Mouse (Mus musculus): Measurements from ENCODE around the gene Dcbld1.
"Not testable (repeated sequence)": the region's sequence is repeated elsewhere in the genome, so short reads cannot be mapped to it uniquely, and the experiment has no call there.

The Dcbld1 gene

GRCm38 (mm10) chr10:52260209-52260608, 26.8 kb downstream of the Dcbld1 start:
- DNase-seq (ENCODE audit: low spot score in 2 of 2), result no peak

- no peak for DNase-seq (ENCODE audit: low spot score in 2 of 2)
Observed at GRCm38 (mm10) chr10:52264162-52264561, 30.7 kb downstream of the Dcbld1 start.

- DNase-seq (ENCODE audit: low spot score in 2 of 2), result no peak
Observed at GRCm38 (mm10) chr10:52268879-52269278, 35.5 kb downstream of the Dcbld1 start.

- DNase-seq (ENCODE audit: low spot score in 2 of 2), result no peak
Observed at GRCm38 (mm10) chr10:52271385-52271784, 38.0 kb downstream of the Dcbld1 start.

GRCm38 (mm10) chr10:52273012-52273411, 39.6 kb downstream of the Dcbld1 start:
- no peak for DNase-seq (ENCODE audit: low spot score in 2 of 2)

GRCm38 (mm10) chr10:52274001-52274909, 40.8 kb downstream of the Dcbld1 start:
- DNase-seq (ENCODE audit: low spot score in 2 of 2), result no peak

- DNase-seq (ENCODE audit: low spot score in 2 of 2), result no peak
Observed at GRCm38 (mm10) chr10:52274910-52275604, 41.6 kb downstream of the Dcbld1 start.

GRCm38 (mm10) chr10:52276579-52276978, 43.2 kb downstream of the Dcbld1 start:
- DNase-seq (ENCODE audit: low spot score in 2 of 2), result no peak

GRCm38 (mm10) chr10:52277564-52277963, 44.1 kb downstream of the Dcbld1 start:
- not testable (repeated sequence) for DNase-seq (ENCODE audit: low spot score in 2 of 2)

GRCm38 (mm10) chr10:52278011-52278434, 44.6 kb downstream of the Dcbld1 start:
- DNase-seq (ENCODE audit: low spot score in 2 of 2), result no peak

- no peak for DNase-seq (ENCODE audit: low spot score in 2 of 2)
Observed at GRCm38 (mm10) chr10:52278866-52279265, 45.4 kb downstream of the Dcbld1 start.

- no peak for DNase-seq (ENCODE audit: low spot score in 2 of 2)
Observed at GRCm38 (mm10) chr10:52279876-52280275, 46.5 kb downstream of the Dcbld1 start.

GRCm38 (mm10) chr10:52280623-52281022, 47.2 kb downstream of the Dcbld1 start:
- no peak for DNase-seq (ENCODE audit: low spot score in 2 of 2)

- DNase-seq (ENCODE audit: low spot score in 2 of 2), result no peak
Observed at GRCm38 (mm10) chr10:52281337-52281736, 47.9 kb downstream of the Dcbld1 start.

GRCm38 (mm10) chr10:52284578-52284977, 51.2 kb downstream of the Dcbld1 start:
- no peak for DNase-seq (ENCODE audit: low spot score in 2 of 2)

GRCm38 (mm10) chr10:52287852-52288533, 54.6 kb downstream of the Dcbld1 start:
- DNase-seq (ENCODE audit: low spot score in 2 of 2), result no peak

GRCm38 (mm10) chr10:52289261-52289660, 55.8 kb downstream of the Dcbld1 start:
- no peak for DNase-seq (ENCODE audit: low spot score in 2 of 2)

- DNase-seq (ENCODE audit: low spot score in 2 of 2), result not testable (repeated sequence)
Observed at GRCm38 (mm10) chr10:52292391-52292790, 59.0 kb downstream of the Dcbld1 start.

GRCm38 (mm10) chr10:52293921-52294577, 60.6 kb downstream of the Dcbld1 start:
- no peak for DNase-seq (ENCODE audit: low spot score in 2 of 2)

GRCm38 (mm10) chr10:52295934-52296333, 62.5 kb downstream of the Dcbld1 start:
- no peak for DNase-seq (ENCODE audit: low spot score in 2 of 2)

- not testable (repeated sequence) for DNase-seq (ENCODE audit: low spot score in 2 of 2)
Observed at GRCm38 (mm10) chr10:52298568-52298967, 65.1 kb downstream of the Dcbld1 start.

- no peak for DNase-seq (ENCODE audit: low spot score in 2 of 2)
Observed at GRCm38 (mm10) chr10:52301766-52302165, 68.3 kb downstream of the Dcbld1 start.

Data from spleen, postnatal 14 days (tissue).